Mouse (Mus musculus) mammary gland, adult 2 months (tissue): Measurements from ENCODE around the gene Pex5l. TPM values are rescaled to one million over a fixed set of nuclear protein-coding genes. Genes with fewer than 3 reads are reported as not detected.

Source experiments
- polyA plus RNA-seq: library from polyadenylated mRNA; depleted of rRNA; stranded (reverse); fragments of >200 nt; gene quantifications from 2 replicates; pipeline ENCODE4 v1.2.3, GENCODE M21; 2012; ENCODE audit warnings: low replicate concordance; rRNA removed

Gene Pex5l
- 1.3 and 2.1 TPM in 2 replicates for polyA plus RNA-seq

GRCm38 (mm10) chr3:33142901-33143461 is at the start of gene Pex5l:
TSS of gene Pex5l (minus strand) at chr3:33143247.

